Mouse (Mus musculus): ENCODE measurements around the gene Pla2g2e.
A peak's percentile ranks its signal among the peaks of the same experiment; 100 is the strongest.
"Not testable (repeated sequence)": the region's sequence is repeated elsewhere in the genome, so short reads cannot be mapped to it uniquely, and the experiment has no call there.

Pla2g2e gene

GRCm38 (mm10) chr4:138882179-138882578 is 4.4 kb downstream of the Pla2g2e start:
- no peak for DNase-seq (ENCODE audit: low spot score in 2 of 2)

GRCm38 (mm10) chr4:138884261-138884660 is 6.5 kb downstream of the Pla2g2e start:
- DNase-seq (ENCODE audit: low spot score in 2 of 2) = peak; percentile 44 to 86

- DNase-seq (ENCODE audit: low spot score in 2 of 2) = no peak
Observed at GRCm38 (mm10) chr4:138889165-138889564, 11.4 kb downstream of the Pla2g2e start.

- no peak for DNase-seq (ENCODE audit: low spot score in 2 of 2)
Observed at GRCm38 (mm10) chr4:138889635-138890034, 11.9 kb downstream of the Pla2g2e start.

GRCm38 (mm10) chr4:138892655-138893054 is 14.9 kb downstream of the Pla2g2e start:
- no peak for DNase-seq (ENCODE audit: low spot score in 2 of 2)

GRCm38 (mm10) chr4:138893789-138894188 is 16.0 kb downstream of the Pla2g2e start:
- DNase-seq (ENCODE audit: low spot score in 2 of 2) = not testable (repeated sequence)

- DNase-seq (ENCODE audit: low spot score in 2 of 2) = no peak
Observed at GRCm38 (mm10) chr4:138899361-138899760, 21.6 kb downstream of the Pla2g2e start.

GRCm38 (mm10) chr4:138905624-138906337 is 28.0 kb downstream of the Pla2g2e start:
- DNase-seq (ENCODE audit: low spot score in 2 of 2) = no peak

GRCm38 (mm10) chr4:138913141-138913787 is 35.5 kb downstream of the Pla2g2e start:
- DNase-seq (ENCODE audit: low spot score in 2 of 2) = no peak

GRCm38 (mm10) chr4:138913797-138914196 is 36.1 kb downstream of the Pla2g2e start, which contains the start of gene Otud3:
Gene Otud3 (minus strand): TSS chr4:138913945.
- DNase-seq (ENCODE audit: low spot score in 2 of 2) = peak; percentile 95 to 97

GRCm38 (mm10) chr4:138917282-138917681 is 39.5 kb downstream of the Pla2g2e start:
- no peak for DNase-seq (ENCODE audit: low spot score in 2 of 2)

- no peak for DNase-seq (ENCODE audit: low spot score in 2 of 2)
Observed at GRCm38 (mm10) chr4:138921254-138922130, 43.8 kb downstream of the Pla2g2e start.

GRCm38 (mm10) chr4:138922131-138922459 is 44.4 kb downstream of the Pla2g2e start:
- peak; percentile 81 to 91 for DNase-seq (ENCODE audit: low spot score in 2 of 2)

GRCm38 (mm10) chr4:138925561-138925960 is 47.8 kb downstream of the Pla2g2e start:
- no peak for DNase-seq (ENCODE audit: low spot score in 2 of 2)
